Mouse (Mus musculus): ENCODE measurements around the gene Ccdc47. TPM values are rescaled to one million over a fixed set of nuclear protein-coding genes. Genes with fewer than 3 reads are reported as not detected.

Gene Ccdc47
- polyA plus RNA-seq, 1 experiment: 54.9 TPM

- TF ChIP-seq CTCF (IDR thresholded peaks at IDR 0.05; ENCODE audit: borderline replicate concordance, extremely low read depth, insufficient read depth, insufficient read length) (no peak), POLR2A (IDR thresholded peaks at IDR 0.05; ENCODE audit: borderline replicate concordance, extremely low read depth, insufficient read depth, insufficient read length, poor library complexity, severe bottlenecking) (no peak)
- no peak for DNase-seq (ENCODE audit: low read depth)
Observed at GRCm38 (mm10) chr11:106194155-106194541, 22.0 kb downstream of the Ccdc47 start.

DNA sequence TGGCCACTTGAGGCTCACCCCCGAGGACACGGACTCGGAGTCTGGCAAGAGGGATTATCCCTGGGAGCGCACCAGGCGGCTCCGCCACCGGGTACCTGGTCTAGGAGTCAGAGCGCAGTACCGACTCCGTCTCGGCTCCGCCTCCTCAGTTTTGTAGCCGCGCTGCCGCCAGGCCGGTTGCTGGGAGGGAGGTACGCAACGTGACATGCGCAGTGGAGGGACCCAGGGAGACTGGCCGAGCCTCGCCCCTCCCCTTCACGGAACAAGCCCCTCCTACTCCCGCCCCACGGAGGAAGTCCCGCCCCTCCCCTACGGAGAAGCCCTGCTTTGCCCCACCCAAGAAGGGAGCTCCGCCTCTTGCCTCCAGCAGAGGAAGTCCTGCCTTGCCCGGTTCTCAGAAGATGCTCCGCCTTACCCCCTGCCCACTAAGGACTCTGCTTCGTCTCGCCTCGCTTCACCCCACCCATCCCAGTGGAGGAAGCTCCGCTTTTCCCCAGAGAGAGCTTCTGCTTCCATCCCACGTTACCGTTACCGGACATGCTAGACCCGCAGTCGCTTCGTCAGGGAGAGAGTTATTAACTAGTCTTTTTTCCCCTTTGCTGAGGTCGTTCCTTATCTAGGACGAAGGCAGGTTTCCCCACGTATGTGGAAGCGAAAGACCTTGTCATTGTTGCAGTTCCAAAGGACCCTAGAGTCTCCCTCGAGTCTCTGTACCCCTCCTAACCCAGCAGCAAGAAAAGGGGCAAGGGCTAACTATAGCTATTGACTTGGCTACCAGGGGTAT, 22.6 kb downstream of the Ccdc47 start:
- DNase-seq (ENCODE audit: low read depth): peak; percentile 99

DNA sequence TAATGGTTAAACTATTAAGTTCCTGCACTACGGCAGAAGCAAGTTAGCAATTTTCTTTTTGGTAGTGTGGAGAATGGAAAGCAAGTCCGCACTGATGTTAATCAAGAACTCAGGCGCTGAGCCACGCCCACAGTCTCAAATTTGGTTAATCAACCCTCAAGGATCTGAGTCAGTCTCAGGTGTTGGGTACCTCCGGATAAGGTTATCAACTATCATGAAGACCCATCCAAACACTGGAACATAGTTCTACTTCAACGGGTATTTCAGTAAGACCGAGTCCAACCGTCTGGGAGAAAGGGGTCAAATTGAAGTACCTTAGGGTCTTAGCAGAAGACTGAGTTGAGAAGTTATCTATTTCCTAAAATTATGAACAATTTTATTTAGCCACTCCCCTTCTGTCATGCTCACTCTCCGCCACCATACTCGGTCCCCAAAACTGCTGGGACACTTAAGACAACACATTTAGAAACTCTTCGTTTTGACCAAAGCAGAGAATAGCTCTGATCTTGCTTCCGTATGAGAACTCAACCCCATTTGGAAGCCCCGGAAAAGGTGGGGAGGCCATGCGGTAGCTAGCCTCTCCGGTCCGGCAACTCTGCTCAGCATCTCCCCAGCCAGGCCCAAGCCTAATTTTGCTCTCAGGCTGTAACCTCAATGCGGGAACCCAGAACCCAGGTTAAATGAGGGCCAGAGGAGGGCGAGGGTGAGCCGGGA, 23.3 kb downstream of the Ccdc47 start:
- TF ChIP-seq POLR2A (IDR thresholded peaks at IDR 0.05; ENCODE audit: borderline replicate concordance, extremely low read depth, insufficient read depth, insufficient read length, poor library complexity, severe bottlenecking): no peak
- TF ChIP-seq CTCF (IDR thresholded peaks at IDR 0.05; ENCODE audit: borderline replicate concordance, extremely low read depth, insufficient read depth, insufficient read length): no peak
- DNase-seq (ENCODE audit: low read depth): no peak

More for the DNA sequence above, 22.6 kb downstream of the Ccdc47 start:
- TF ChIP-seq POLR2A (IDR thresholded peaks at IDR 0.05; ENCODE audit: borderline replicate concordance, extremely low read depth, insufficient read depth, insufficient read length, poor library complexity, severe bottlenecking) (peak; percentile 60; the same call in 1 of the 2 replicates), CTCF (IDR thresholded peaks at IDR 0.05; ENCODE audit: borderline replicate concordance, extremely low read depth, insufficient read depth, insufficient read length) (0 out of 2 replicates have a peak, but pooled peaks have one; percentile 0)

DNA sequence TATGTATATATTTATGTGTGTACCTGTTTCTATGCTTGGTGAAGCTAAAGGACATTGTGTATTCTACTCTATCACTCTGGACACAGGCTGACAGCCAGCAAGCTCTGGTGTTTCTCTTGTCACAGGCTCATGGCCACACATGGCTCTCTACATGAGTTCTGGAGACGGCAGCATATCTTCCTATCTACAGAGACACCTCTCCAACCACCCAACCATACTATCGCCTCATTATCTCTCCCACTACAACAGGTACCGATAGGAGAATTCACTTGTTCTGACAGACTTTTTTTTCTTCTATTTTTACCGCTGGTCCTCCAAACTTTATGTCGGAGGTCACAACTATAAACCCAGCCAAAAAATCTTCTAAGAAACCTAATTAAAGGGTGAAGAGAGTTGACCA, 23.9 kb downstream of the Ccdc47 start:
- TF ChIP-seq CTCF (IDR thresholded peaks at IDR 0.05; ENCODE audit: borderline replicate concordance, extremely low read depth, insufficient read depth, insufficient read length) (no peak), POLR2A (IDR thresholded peaks at IDR 0.05; ENCODE audit: borderline replicate concordance, extremely low read depth, insufficient read depth, insufficient read length, poor library complexity, severe bottlenecking) (no peak)
- no peak for DNase-seq (ENCODE audit: low read depth)

DNA sequence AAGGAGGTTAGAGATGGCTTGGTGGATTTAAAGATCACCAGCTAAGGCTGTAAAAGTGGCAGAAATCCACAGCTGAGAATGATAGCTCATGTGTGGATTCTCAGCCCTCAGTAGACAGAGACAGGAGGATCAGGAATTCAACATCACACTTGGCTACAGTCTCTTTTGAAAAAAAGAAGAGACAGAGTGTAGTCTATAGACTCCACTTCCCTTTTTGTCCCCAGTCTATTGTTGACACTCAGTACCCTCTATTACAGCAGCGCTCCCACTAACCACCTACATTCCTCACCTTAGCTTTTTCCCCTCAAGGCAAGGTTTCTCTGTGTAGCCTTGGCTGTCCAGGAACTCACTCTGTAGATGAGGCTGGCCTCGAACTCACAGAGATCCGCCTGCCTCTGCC, 24.4 kb downstream of the Ccdc47 start:
- DNase-seq (ENCODE audit: low read depth): no peak
- no peak for TF ChIP-seq CTCF (IDR thresholded peaks at IDR 0.05; ENCODE audit: borderline replicate concordance, extremely low read depth, insufficient read depth, insufficient read length)
- no peak for TF ChIP-seq POLR2A (IDR thresholded peaks at IDR 0.05; ENCODE audit: borderline replicate concordance, extremely low read depth, insufficient read depth, insufficient read length, poor library complexity, severe bottlenecking)

GRCm38 (mm10) chr11:106187326-106187725, 28.8 kb downstream of the Ccdc47 start:
- TF ChIP-seq POLR2A (IDR thresholded peaks at IDR 0.05; ENCODE audit: borderline replicate concordance, extremely low read depth, insufficient read depth, insufficient read length, poor library complexity, severe bottlenecking) (no peak), CTCF (IDR thresholded peaks at IDR 0.05; ENCODE audit: borderline replicate concordance, extremely low read depth, insufficient read depth, insufficient read length) (no peak)
- no peak for DNase-seq (ENCODE audit: low read depth)

- TF ChIP-seq CTCF (IDR thresholded peaks at IDR 0.05; ENCODE audit: borderline replicate concordance, extremely low read depth, insufficient read depth, insufficient read length) (no peak), POLR2A (IDR thresholded peaks at IDR 0.05; ENCODE audit: borderline replicate concordance, extremely low read depth, insufficient read depth, insufficient read length, poor library complexity, severe bottlenecking) (no peak)
- no peak for DNase-seq (ENCODE audit: low read depth)
Observed at GRCm38 (mm10) chr11:106180449-106180801, 35.7 kb downstream of the Ccdc47 start.

- TF ChIP-seq CTCF (IDR thresholded peaks at IDR 0.05; ENCODE audit: borderline replicate concordance, extremely low read depth, insufficient read depth, insufficient read length): no peak
- no peak for TF ChIP-seq POLR2A (IDR thresholded peaks at IDR 0.05; ENCODE audit: borderline replicate concordance, extremely low read depth, insufficient read depth, insufficient read length, poor library complexity, severe bottlenecking)
- DNase-seq (ENCODE audit: low read depth): no peak
Observed at GRCm38 (mm10) chr11:106179711-106180448, 36.3 kb downstream of the Ccdc47 start.

GRCm38 (mm10) chr11:106178036-106178782, 37.9 kb downstream of the Ccdc47 start:
- no peak for TF ChIP-seq POLR2A (IDR thresholded peaks at IDR 0.05; ENCODE audit: borderline replicate concordance, extremely low read depth, insufficient read depth, insufficient read length, poor library complexity, severe bottlenecking)
- no peak for TF ChIP-seq CTCF (IDR thresholded peaks at IDR 0.05; ENCODE audit: borderline replicate concordance, extremely low read depth, insufficient read depth, insufficient read length)
- no peak for DNase-seq (ENCODE audit: low read depth)

GRCm38 (mm10) chr11:106176372-106176771, 39.8 kb downstream of the Ccdc47 start:
- no peak for DNase-seq (ENCODE audit: low read depth)
- TF ChIP-seq POLR2A (IDR thresholded peaks at IDR 0.05; ENCODE audit: borderline replicate concordance, extremely low read depth, insufficient read depth, insufficient read length, poor library complexity, severe bottlenecking): no peak
- no peak for TF ChIP-seq CTCF (IDR thresholded peaks at IDR 0.05; ENCODE audit: borderline replicate concordance, extremely low read depth, insufficient read depth, insufficient read length)
